Mouse (Mus musculus) bone marrow, adult 2 months (tissue): Measurements from ENCODE around the gene Scarb1. TPM values are rescaled to one million over a fixed set of nuclear protein-coding genes. Genes with fewer than 3 reads are reported as not detected.

ENCODE experiments used
- H3K27ac ChIP-seq: fragments of 200-500 bp; 2 replicates; pipeline ENCODE4 v1.5.1; 2012; ENCODE audit warnings: low read depth, mild to moderate bottlenecking, control low read depth, inconsistent platforms, low read length; ENCODE audit not compliant: control insufficient read depth, poor library complexity, insufficient read depth
- H3K4me1 ChIP-seq: fragments of 200-500 bp; 2 replicates; pipeline ENCODE4 v1.6.1; 2011; ENCODE audit warnings: low read length; ENCODE audit not compliant: control insufficient read depth, insufficient read depth
- H3K4me3 ChIP-seq: fragments of 200-500 bp; replicated peaks from 2 replicates; pipeline ENCODE3; 2011; ENCODE audit warnings: mild to moderate bottlenecking, low read depth, low read length, control low read depth; ENCODE audit not compliant: control insufficient read depth
- CTCF ChIP-seq: fragments of 200-500 bp; IDR thresholded peaks from 2 replicates; pipeline ENCODE4 v1.5.1; 2011; ENCODE audit warnings: low read length, control low read depth; ENCODE audit not compliant: control insufficient read depth, insufficient read depth
- POLR2A ChIP-seq: fragments of 200-500 bp; IDR thresholded peaks from 2 replicates; pipeline ENCODE4 v1.6.1; 2011; ENCODE audit warnings: low read depth, mild to moderate bottlenecking, control low read depth, low read length, borderline replicate concordance; ENCODE audit not compliant: control insufficient read depth
- WGBS: fragments of 180-500 bp; shearing (Covaris S2); methylation state at CpG from one replicate; pipeline ENCODE4 v1.1.7; 2018; 5-methylcytosine and 5-hydroxymethylcytosine counted together
- polyA plus RNA-seq: library from polyadenylated mRNA; stranded (reverse); fragments of >200 nt; gene quantifications from 2 replicates; pipeline ENCODE4 v1.2.4, GENCODE M21; 2011; ENCODE audit warnings: low replicate concordance; ENCODE audit not compliant: missing spikeins, insufficient read depth, insufficient read length

Gene Scarb1
- polyA plus RNA-seq, 1 experiment: 26.9 TPM

GRCm38 (mm10) chr5:125253448-125253847 lies 87.4 kb downstream of the Scarb1 start:
- WGBS: 82% methylated on average over 3 of the region's 3 CpGs
- TF ChIP-seq POLR2A (no peak), CTCF (no peak)
- H3K27ac ChIP-seq: no peak overlapping the region
- peaks cover 2% of the 10 kb centered on the region for H3K4me1 ChIP-seq
- no peak overlapping the region for H3K4me3 ChIP-seq

GRCm38 (mm10) chr5:125252664-125253063 lies 88.2 kb downstream of the Scarb1 start:
- TF ChIP-seq CTCF: no peak
- TF ChIP-seq POLR2A: no peak
- no peak overlapping the region for H3K4me3 ChIP-seq
- H3K27ac ChIP-seq: no peak overlapping the region
- WGBS: 82% methylated on average over 8 of the region's 8 CpGs
- H3K4me1 ChIP-seq: peaks cover 1% of the 10 kb centered on the region

DNA sequence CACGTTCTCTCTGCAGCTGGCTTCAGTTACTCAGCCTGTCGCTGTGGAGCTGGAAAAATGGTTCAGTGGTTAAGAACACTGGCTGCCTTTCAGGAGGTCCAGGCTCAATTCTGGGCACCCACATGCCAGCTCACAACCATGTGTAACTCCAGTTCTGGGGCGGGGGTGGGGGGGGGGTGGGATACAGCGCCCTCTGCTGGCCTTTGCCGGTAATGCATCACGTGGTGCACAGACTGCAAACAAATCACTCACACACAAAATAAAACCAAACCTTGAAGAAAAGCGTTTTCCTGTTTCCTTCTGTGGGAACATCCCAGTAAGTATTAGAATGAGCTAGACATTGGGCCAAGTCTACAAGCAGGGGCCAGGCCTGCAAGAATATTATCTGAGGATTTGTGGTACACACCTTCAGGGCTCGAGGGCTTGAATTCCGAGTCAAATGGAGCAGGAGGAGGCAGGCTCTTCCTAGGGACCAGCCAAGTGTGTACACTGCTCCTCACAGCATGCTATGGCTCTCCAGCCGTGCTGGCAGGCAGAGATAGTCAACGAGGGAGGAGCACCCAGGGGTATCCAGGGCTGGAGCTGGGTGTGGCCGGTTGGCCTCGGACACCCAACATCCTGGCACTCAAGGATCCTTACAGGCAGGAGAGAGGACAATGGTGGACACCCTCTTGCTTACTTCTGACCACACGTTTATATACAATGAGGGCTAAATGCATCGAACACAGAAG lies 88.8 kb downstream of the Scarb1 start:
- H3K27ac ChIP-seq: no peak overlapping the region
- H3K4me3 ChIP-seq: no peak overlapping the region
- H3K4me1 ChIP-seq: no peaks in the 10 kb centered on the region; the same call in 1 of the 2 replicates
- WGBS: 54% methylated on average over 15 of the region's 15 CpGs
- TF ChIP-seq POLR2A (no peak), CTCF (no peak)

DNA sequence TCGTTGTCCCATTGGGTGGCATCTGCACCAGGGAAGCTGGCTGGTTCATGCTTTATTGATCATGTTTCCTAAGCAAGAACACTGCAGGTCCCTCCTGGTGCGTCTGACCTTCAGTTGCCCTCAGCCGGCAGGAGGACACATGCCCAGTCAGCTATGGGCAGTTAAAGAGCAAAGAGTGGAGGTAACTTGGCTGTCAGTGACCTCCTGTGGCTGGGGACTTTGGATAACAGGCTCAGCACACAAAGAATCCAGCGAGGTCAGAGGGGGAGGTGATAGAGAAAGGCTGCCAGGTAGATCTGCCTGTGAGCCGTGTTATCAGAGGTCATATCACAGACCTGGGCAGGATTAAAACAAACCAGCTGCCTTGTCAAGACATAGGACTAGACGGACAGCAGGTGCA lies 91.7 kb downstream of the Scarb1 start:
- Histone ChIP-seq H3K4me3 (no peak overlapping the region), H3K27ac (no peak overlapping the region), H3K4me1 (no peaks in the 10 kb centered on the region)
- WGBS: 65% methylated on average over 6 of the region's 6 CpGs
- TF ChIP-seq POLR2A: no peak
- TF ChIP-seq CTCF: no peak

DNA sequence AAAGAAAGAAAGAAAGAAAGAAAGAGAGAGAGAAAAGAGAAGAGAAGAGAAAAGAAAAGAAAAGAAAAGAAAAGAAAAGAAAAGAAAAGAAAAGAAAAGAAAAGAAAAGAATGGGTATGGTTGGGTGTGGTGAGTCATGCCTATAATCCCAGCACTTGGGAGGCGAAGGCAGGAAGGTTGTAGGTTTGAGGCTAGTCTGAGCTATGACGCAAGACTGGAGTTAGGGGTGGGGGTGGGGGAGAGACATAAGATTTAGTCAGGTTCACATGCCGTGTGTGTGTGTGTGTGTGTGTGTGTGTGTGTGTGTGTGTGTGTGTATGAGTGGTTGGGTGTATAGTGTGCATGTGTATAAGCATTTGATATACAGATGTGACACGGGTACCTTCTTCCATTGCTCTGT lies 94.2 kb downstream of the Scarb1 start:
- 44% methylated on average over 4 of the region's 4 CpGs for WGBS
- Histone ChIP-seq H3K4me1 (no peaks in the 10 kb centered on the region), H3K27ac (no peak overlapping the region), H3K4me3 (no peak overlapping the region)
- TF ChIP-seq POLR2A (no peak), CTCF (no peak)

- WGBS: 6% methylated on average over 27 of the region's 27 CpGs
- no peak overlapping the region for H3K27ac ChIP-seq
- no peaks in the 10 kb centered on the region for H3K4me1 ChIP-seq
- H3K4me3 ChIP-seq: no peak overlapping the region
- no peak for TF ChIP-seq CTCF
- no peak for TF ChIP-seq POLR2A
These were observed 95.3 kb downstream of the Scarb1 start for GRCm38 (mm10) chr5:125245534-125246151.

DNA sequence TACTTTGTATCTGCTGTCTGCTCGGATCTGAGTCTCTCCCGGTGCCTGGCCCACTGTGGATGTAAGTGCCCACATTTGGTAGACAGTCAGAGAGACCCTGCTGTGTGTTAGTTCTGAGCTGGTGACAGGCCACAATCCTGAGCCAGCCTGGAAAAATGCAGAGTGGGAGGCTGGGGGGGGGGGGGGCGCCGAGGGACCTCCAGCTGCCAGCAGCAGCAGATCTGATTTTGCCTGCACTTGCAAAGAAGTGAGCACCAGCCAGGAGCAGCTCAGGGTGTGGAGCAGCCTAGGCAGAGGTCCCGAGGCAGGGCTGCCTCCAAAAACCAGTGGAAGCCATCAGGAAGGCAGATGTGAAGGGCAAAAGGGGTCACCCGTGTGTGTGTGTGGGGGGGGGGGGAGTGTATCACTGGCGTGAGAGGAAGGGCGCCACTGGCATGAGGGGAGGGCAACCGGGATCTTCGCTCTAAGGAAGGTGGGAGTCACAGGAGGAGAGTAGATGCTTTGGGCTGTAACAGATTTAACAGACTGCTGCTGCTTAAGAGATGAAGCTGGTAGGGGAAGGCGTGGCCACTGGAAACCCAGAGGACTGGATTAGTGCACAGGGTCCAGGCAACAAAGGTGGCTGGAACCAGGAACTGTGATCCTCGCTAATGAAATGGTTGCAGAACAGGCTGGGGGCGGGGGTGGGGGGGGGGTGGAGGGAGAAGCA lies 95.9 kb downstream of the Scarb1 start:
- Histone ChIP-seq H3K4me1 (no peaks in the 10 kb centered on the region), H3K27ac (no peak overlapping the region), H3K4me3 (no peak overlapping the region)
- 40% methylated on average over 13 of the region's 13 CpGs for WGBS
- TF ChIP-seq CTCF (no peak), POLR2A (no peak)

- WGBS: 48% methylated on average over 6 of the region's 6 CpGs
- no peak for TF ChIP-seq CTCF
These were observed 97.0 kb downstream of the Scarb1 start for GRCm38 (mm10) chr5:125243928-125244327.

More at GRCm38 (mm10) chr5:125243928-125244327, 97.0 kb downstream of the Scarb1 start:
- no peaks in the 10 kb centered on the region for H3K4me1 ChIP-seq
- no peak overlapping the region for H3K4me3 ChIP-seq
- no peak overlapping the region for H3K27ac ChIP-seq
